Mouse (Mus musculus) common myeloid progenitor, adult 5-6 weeks (primary cell): ENCODE data around the gene Rufy2. TPM values are rescaled to one million over a fixed set of nuclear protein-coding genes. Genes with fewer than 3 reads are reported as not detected.
"Not testable (repeated sequence)": the region's sequence is repeated elsewhere in the genome, so short reads cannot be mapped to it uniquely, and the experiment has no call there.

Experiments
- ATAC-seq: replicated peaks from 2 replicates; pipeline ENCODE4 v1.8.0; 2016; ENCODE audit warnings: low read depth, mild to moderate bottlenecking, moderate TSS enrichment, inconsistent platforms; ENCODE audit not compliant: poor library complexity, severe bottlenecking
- total RNA-seq: library from RNA; stranded (forward); fragments of 200-1000, 187-1606 nt; gene quantifications from 2 replicates; pipeline ENCODE4 v1.2.3, GENCODE M21; 2017

The Rufy2 gene
- total RNA-seq, 1 experiment from 2014 or later, result 9.1 TPM

DNA sequence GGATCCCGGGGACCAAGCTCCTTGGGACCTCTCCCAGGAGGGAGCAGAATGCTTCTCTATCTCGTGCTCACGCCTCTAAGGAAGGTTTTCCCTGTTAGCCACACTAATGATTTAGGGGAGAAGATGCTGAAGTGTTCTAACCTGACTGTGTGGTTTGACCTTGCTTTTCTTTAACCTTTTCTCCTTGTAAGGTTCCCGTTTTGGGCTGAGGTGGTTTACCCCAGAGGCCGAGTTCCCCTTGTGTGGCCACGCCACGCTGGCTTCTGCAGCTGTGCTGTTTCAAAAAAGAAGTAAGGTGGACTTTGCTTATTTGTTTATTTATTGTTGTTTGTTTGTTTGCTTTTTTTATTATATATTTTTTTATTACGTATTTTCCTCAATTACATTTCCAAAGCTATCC is 67.7 kb downstream of the Rufy2 start:
- ATAC-seq, result peak; percentile 29; the same call in 1 of the 2 replicates

DNA sequence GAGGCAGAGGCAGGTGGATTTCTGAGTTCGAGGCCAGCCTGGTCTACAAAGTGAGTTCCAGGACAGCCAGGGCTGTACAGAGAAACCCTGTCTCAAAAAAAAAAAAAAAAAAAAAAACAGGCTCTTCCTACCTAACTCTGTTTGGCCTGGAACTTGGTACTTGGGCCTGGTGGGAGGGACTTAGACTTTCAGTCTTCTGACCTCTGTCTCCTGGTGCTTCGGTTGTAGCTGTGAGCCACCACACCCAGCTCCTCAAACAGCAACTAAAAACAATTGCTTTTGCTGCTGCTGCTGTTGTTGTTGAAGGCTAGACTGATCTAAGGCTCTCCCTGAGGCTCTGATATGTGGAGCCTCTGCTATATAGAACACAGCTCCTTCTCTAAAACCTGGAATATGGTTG is 69.1 kb downstream of the Rufy2 start:
- no peak for ATAC-seq

- no peak for ATAC-seq
These were observed 71.2 kb downstream of the Rufy2 start for GRCm38 (mm10) chr10:63051267-63051666.

GRCm38 (mm10) chr10:63052011-63052410 is 72.0 kb downstream of the Rufy2 start:
- no peak for ATAC-seq

DNA sequence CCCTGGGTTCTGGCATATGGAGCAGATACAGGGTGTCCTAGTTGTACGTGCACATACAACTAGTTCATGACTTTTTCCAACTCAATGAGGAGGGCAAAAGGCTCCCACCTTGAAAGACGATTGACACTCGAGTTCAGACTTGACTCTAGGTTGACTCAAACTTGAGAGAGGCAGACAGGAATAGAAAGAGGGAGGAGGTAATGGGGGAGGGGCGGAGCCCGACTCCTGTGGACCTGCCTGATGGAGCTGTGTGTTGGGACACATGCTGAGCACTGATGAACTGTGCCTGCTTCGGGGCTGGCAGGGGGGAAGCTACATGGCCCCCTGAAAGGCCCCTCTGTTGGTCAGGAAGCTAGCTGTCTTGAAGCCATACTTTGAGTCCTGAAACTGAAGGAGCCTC is 73.0 kb downstream of the Rufy2 start:
- no peak for ATAC-seq

DNA sequence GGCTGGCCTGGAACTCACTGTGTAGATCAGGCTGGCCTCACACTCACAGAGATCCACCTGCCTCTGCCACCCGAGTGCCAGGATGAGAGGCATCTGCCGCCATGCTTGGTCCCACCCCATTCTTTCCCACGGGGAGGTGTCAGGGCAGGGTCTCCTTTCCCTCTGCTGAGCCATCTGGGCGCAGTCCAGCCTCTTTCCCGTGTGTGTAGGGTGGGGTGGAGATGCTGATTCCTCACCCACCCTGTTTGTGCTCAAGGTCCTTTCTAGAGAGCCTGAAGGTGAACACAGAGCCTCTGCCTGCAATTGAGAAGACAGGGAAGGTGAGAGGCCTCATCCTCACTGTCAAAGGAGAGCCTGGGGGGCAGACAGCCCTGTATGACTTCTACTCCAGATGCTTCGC is 74.0 kb downstream of the Rufy2 start:
- not testable (repeated sequence) for ATAC-seq

DNA sequence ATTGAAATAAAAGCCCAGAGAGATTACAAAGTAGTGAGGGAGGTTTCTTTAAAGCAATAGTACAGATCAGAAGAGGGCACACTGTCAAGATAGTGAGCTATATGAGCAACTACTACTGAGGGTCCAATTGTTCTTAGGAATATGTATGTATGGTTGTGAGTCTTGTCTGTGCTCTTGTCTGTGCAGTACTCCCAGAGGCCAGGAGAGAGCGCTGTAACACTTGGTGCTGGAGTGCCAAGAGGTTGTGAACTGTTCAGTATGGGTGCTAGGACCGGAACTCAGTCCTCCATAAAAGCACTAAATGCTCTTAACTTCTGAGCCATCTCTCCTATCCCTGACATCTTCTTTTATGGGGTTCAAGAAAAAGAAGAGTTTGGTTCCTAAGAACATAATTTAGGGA is 74.6 kb downstream of the Rufy2 start:
- ATAC-seq, result no peak

DNA sequence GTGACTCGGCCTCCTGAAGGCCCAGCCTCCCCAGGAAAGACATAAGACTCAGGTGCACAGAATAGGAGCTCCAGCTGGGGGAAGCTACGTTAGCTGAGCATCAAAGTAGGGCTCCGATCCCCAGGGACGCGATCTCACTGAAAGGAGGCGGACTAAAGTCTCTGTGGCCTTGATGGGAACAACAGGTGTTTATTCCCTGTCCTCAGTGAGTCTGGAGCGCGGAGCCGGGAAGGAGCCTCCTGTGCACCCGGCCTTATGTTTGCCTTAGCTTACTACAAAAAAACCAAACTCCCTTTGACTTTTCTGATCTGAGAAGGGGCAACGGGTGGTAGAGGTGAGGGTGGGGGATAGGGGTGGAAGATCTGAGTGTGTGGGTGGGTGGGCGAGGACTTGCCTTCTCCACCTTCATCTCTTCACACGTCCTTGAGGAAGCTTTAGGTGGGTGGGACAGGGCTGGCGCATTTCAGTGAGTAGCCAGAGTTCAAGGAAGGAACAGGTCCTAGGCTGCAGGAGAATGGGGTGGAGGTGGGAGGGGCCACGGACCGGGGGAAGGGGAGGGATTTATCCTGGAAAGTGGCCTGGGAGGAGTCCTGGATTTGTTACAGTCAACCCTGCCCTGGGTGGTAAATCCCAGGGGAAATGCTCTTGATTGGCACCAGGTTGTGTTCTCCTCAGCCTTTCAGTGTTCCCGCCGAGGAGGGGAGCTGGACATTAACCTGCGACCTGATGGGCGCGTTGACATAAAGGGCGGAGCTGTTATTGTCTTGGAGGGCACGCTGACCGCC is 77.1 kb downstream of the Rufy2 start:
- no peak for ATAC-seq

GRCm38 (mm10) chr10:63059862-63060261 is 79.8 kb downstream of the Rufy2 start, which contains the start of gene Pbld1:
TSS of gene Pbld1 (plus strand) at chr10:63060162.
- ATAC-seq, result no peak

DNA sequence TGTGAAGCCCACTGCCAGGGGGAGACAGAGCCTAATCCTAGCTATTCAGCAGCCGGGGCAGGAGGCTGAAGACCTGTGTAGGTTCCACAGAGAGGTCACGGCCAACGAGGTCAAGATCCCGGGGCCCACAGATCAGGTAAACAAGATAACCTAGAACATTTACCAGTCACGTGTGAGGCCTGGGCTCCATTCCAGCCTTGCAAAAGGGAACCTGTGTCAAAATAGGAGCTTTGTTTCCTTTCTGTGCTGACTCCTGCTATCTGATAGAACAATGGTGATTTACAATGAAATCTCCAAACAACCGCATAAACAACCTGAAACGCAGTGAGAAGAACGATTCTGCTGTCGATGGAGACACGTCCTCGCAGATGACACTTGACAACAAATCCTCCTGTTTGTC is 80.4 kb downstream of the Rufy2 start:
- no peak for ATAC-seq

DNA sequence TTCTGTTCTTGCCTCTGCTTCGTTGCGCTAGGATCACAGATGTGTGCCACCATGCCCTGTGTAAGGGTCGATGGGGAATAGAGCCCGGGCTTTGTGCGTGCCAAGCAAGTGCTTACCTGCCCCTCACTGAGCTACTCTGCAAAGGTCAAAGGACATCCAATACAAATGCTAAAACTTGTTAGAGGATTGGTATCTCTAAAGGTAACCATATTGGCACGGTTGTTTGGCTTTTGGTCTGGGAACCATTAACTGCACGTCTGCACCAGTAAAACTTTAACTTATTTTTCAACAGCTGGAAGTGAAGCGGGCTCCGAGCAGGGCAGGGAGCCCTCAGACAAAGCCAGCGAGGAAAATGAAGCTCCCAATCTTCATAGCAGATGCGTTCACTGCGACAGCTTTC is 81.2 kb downstream of the Rufy2 start:
- ATAC-seq, result no peak

GRCm38 (mm10) chr10:63062696-63063095 is 82.7 kb downstream of the Rufy2 start:
- no peak for ATAC-seq

GRCm38 (mm10) chr10:63063365-63063764 is 83.3 kb downstream of the Rufy2 start:
- no peak for ATAC-seq

- no peak for ATAC-seq
These were observed 84.5 kb downstream of the Rufy2 start for GRCm38 (mm10) chr10:63064516-63064915.

GRCm38 (mm10) chr10:63065561-63065960 is 85.5 kb downstream of the Rufy2 start:
- no peak for ATAC-seq

DNA sequence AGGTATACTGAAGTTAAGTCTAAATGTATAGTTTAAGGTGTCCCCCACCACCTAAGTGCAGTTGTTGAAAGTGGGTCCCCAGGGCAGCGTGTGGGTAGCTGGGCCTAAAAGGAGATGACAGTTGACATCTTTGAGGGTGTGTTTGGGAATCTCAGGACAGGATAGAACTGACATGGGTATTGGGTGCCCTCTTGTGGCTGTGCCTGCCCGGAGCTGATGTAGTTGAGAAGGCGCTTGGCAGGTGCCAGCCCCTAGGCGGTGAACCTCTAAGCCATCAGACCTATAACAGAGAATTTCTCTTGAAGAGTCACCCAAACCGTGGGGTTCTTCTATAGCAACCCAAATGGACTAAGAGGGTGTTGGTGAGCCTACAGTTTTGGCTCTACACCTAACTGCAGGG is 86.0 kb downstream of the Rufy2 start:
- peak; percentile 98 for ATAC-seq

Other genes with a start within 250 kb of the Rufy2 start
- 135 and 141 TPM in 2 replicates for gene Ccar1, start 187.9 kb upstream of the Rufy2 start, total RNA-seq
- gene Tet1, start 71.2 kb upstream of the Rufy2 start, total RNA-seq, result 16.6 and 20.7 TPM in 2 replicates
- 18.1 and 20.7 TPM in 2 replicates for gene Slc25a16, start 59.6 kb upstream of the Rufy2 start, total RNA-seq
- gene Dna2, start 33.2 kb upstream of the Rufy2 start, total RNA-seq, result 32.5 and 37.6 TPM in 2 replicates
- 49.4 and 69.0 TPM in 2 replicates for gene Hnrnph3, start 44.0 kb downstream of the Rufy2 start, total RNA-seq
- 0.09 TPM in 1 of 2 replicates, not detected in the other for gene Pbld2, start 44.1 kb downstream of the Rufy2 start, total RNA-seq
- not detected in 2 replicates for gene Pbld1, start 79.9 kb downstream of the Rufy2 start, total RNA-seq
- not detected in 2 replicates for gene Atoh7, start 119.4 kb downstream of the Rufy2 start, total RNA-seq
- not detected in 2 replicates for gene Mypn, start 223.7 kb downstream of the Rufy2 start, total RNA-seq